Mouse (Mus musculus) embryonic fibroblast, embryonic 13.5 days (primary cell): Measurements from ENCODE around the gene Dicer1.

Experiments used
- CTCF ChIP-seq: IDR thresholded peaks from 2 replicates; pipeline ENCODE4 v1.5.1; 2011; ENCODE audit warnings: mild to moderate bottlenecking, control low read depth, low read length, moderate library complexity, borderline replicate concordance; ENCODE audit not compliant: insufficient read depth
- POLR2A ChIP-seq: IDR thresholded peaks from 2 replicates; pipeline ENCODE4 v1.6.1; 2011; ENCODE audit warnings: low read depth, mild to moderate bottlenecking, control low read depth, low read length, moderate library complexity

- TF ChIP-seq POLR2A, result no peak
- TF ChIP-seq CTCF, result no peak
Measured at GRCm38 (mm10) chr12:104679819-104680132, 72.0 kb downstream of the Dicer1 start.
